Mouse (Mus musculus): ENCODE measurements around the gene Rcan3. TPM values are rescaled to one million over a fixed set of nuclear protein-coding genes. Genes with fewer than 3 reads are reported as not detected.

Gene Rcan3
- polyA plus RNA-seq, 1 experiment from 2014 or later: 17.7 TPM

- no peaks in the 10 kb centered on the region for H3K9me3 ChIP-seq (replicated peaks; ENCODE audit: control insufficient read depth, low read length)
- ATAC-seq: no peak
- 77% methylated on average over 6 of the region's 6 CpGs for WGBS
Measured at GRCm38 (mm10) chr4:135391014-135391413, 42.6 kb downstream of the Rcan3 start.

GRCm38 (mm10) chr4:135385614-135386013 is 48.0 kb downstream of the Rcan3 start:
- Histone ChIP-seq H3K4me2 (ENCODE audit: low read length) (no peak overlapping the region), H3K9me3 (replicated peaks; ENCODE audit: control insufficient read depth, low read length) (no peaks in the 10 kb centered on the region), H3K4me3 (ENCODE audit: low read depth, low read length) (no peak overlapping the region), H3K9ac (ENCODE audit: low read length) (no peak overlapping the region), H3K27ac (ENCODE audit: low read depth, low read length) (no peak overlapping the region), H3K36me3 (ENCODE audit: control insufficient read depth, insufficient read depth, low read length) (no peaks in the 10 kb centered on the region), H3K27me3 (replicated peaks; ENCODE audit: control insufficient read depth, insufficient read depth, low read length) (no peaks in the 10 kb centered on the region), H3K4me1 (ENCODE audit: control insufficient read depth, insufficient read depth, low read length) (no peaks in the 10 kb centered on the region)
- WGBS: 45% methylated on average over 10 of the region's 10 CpGs
- ATAC-seq (no peak; the same call in 1 of the 2 replicates), DNase-seq (ENCODE audit: low spot score) (no peak)

More at GRCm38 (mm10) chr4:135391014-135391413, 42.6 kb downstream of the Rcan3 start:
- no peaks in the 10 kb centered on the region for H3K36me3 ChIP-seq (ENCODE audit: control insufficient read depth, insufficient read depth, low read length)
- no peak overlapping the region for H3K4me3 ChIP-seq (ENCODE audit: low read depth, low read length)
- H3K27me3 ChIP-seq (replicated peaks; ENCODE audit: control insufficient read depth, insufficient read depth, low read length): no peaks in the 10 kb centered on the region
- no peak for DNase-seq (ENCODE audit: low spot score)
- H3K27ac ChIP-seq (ENCODE audit: low read depth, low read length): no peak overlapping the region
- no peaks in the 10 kb centered on the region for H3K4me1 ChIP-seq (ENCODE audit: control insufficient read depth, insufficient read depth, low read length)
- H3K9ac ChIP-seq (ENCODE audit: low read length): no peak overlapping the region
- no peak overlapping the region for H3K4me2 ChIP-seq (ENCODE audit: low read length)

DNA sequence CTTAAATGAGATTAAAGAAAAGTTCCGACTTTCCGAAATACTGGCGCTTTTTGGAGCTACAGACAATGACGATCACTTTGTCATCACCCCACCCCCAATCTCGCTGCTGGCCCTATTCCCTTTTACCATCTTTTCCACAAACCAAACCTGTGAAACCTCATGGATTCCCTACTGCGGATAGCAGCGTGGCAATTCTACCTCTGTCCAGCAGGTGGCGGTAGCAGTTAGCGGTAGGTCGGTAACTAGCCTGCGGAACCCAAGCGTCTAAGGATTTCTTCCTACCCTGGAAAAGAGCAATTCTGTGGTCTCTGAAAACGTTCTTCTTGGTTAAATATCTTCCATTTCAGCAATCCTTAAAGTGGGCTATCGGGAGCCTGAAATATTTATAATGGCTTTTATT is 51.3 kb downstream of the Rcan3 start:
- no peak overlapping the region for H3K9ac ChIP-seq (ENCODE audit: low read length)
- H3K36me3 ChIP-seq (ENCODE audit: control insufficient read depth, insufficient read depth, low read length): no peaks in the 10 kb centered on the region
- no peak overlapping the region for H3K27ac ChIP-seq (ENCODE audit: low read depth, low read length)
- ATAC-seq: no peak
- 4% methylated on average over 14 of the region's 14 CpGs for WGBS
- DNase-seq (ENCODE audit: low spot score): peak; percentile 92
- H3K9me3 ChIP-seq (replicated peaks; ENCODE audit: control insufficient read depth, low read length): no peaks in the 10 kb centered on the region
- no peaks in the 10 kb centered on the region for H3K4me1 ChIP-seq (ENCODE audit: control insufficient read depth, insufficient read depth, low read length)
- no peaks in the 10 kb centered on the region for H3K27me3 ChIP-seq (replicated peaks; ENCODE audit: control insufficient read depth, insufficient read depth, low read length)
- H3K4me3 ChIP-seq (ENCODE audit: low read depth, low read length): no peak overlapping the region
- H3K4me2 ChIP-seq (ENCODE audit: low read length): no peak overlapping the region

DNA sequence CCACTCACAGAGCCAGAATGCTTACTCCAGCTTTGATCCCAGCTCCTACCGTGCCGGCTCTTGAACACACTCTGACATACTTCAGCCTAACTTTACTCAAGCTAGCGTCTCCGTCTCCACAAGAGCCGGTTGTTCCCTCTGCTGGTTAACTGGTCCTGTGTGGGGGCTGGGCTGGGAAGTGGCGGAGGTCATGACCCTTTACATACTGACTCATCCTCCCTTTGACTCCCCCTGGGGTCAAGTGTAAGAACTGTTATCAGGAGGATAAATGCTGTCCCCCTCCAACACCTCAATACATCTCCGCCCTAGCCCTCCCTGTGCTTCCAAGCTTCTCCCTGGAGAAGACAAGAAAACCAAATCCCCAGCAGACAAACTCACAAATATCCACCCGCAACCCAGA is 52.3 kb downstream of the Rcan3 start:
- no peak for ATAC-seq
- H3K4me2 ChIP-seq (ENCODE audit: low read length): no peak overlapping the region
- no peaks in the 10 kb centered on the region for H3K4me1 ChIP-seq (ENCODE audit: control insufficient read depth, insufficient read depth, low read length)
- WGBS: 62% methylated on average over 8 of the region's 8 CpGs
- H3K27me3 ChIP-seq (replicated peaks; ENCODE audit: control insufficient read depth, insufficient read depth, low read length): no peaks in the 10 kb centered on the region
- no peak overlapping the region for H3K9ac ChIP-seq (ENCODE audit: low read length)
- H3K36me3 ChIP-seq (ENCODE audit: control insufficient read depth, insufficient read depth, low read length): no peaks in the 10 kb centered on the region
- no peak for DNase-seq (ENCODE audit: low spot score)
- H3K9me3 ChIP-seq (replicated peaks; ENCODE audit: control insufficient read depth, low read length): no peaks in the 10 kb centered on the region
- H3K4me3 ChIP-seq (ENCODE audit: low read depth, low read length): no peak overlapping the region
- no peak overlapping the region for H3K27ac ChIP-seq (ENCODE audit: low read depth, low read length)

- Histone ChIP-seq H3K27me3 (replicated peaks; ENCODE audit: control insufficient read depth, insufficient read depth, low read length) (no peaks in the 10 kb centered on the region), H3K4me1 (ENCODE audit: control insufficient read depth, insufficient read depth, low read length) (no peaks in the 10 kb centered on the region), H3K9me3 (replicated peaks; ENCODE audit: control insufficient read depth, low read length) (peaks cover 3% of the 10 kb centered on the region; the same call in 1 of the 2 replicates), H3K9ac (ENCODE audit: low read length) (no peak overlapping the region), H3K4me3 (ENCODE audit: low read depth, low read length) (no peak overlapping the region), H3K27ac (ENCODE audit: low read depth, low read length) (no peak overlapping the region), H3K36me3 (ENCODE audit: control insufficient read depth, insufficient read depth, low read length) (no peaks in the 10 kb centered on the region), H3K4me2 (ENCODE audit: low read length) (no peak overlapping the region)
- ATAC-seq: no peak
- DNase-seq (ENCODE audit: low spot score): no peak
- WGBS: 84% methylated on average over 11 of the region's 11 CpGs
Measured at GRCm38 (mm10) chr4:135377241-135377640, 56.4 kb downstream of the Rcan3 start.

- Histone ChIP-seq H3K9me3 (replicated peaks; ENCODE audit: control insufficient read depth, low read length) (peaks cover 3% of the 10 kb centered on the region; the same call in 1 of the 2 replicates), H3K27ac (ENCODE audit: low read depth, low read length) (no peak overlapping the region), H3K4me2 (ENCODE audit: low read length) (no peak overlapping the region), H3K9ac (ENCODE audit: low read length) (no peak overlapping the region), H3K4me1 (ENCODE audit: control insufficient read depth, insufficient read depth, low read length) (no peaks in the 10 kb centered on the region), H3K27me3 (replicated peaks; ENCODE audit: control insufficient read depth, insufficient read depth, low read length) (no peaks in the 10 kb centered on the region), H3K4me3 (ENCODE audit: low read depth, low read length) (no peak overlapping the region), H3K36me3 (ENCODE audit: control insufficient read depth, insufficient read depth, low read length) (no peaks in the 10 kb centered on the region)
- ATAC-seq (no peak), DNase-seq (ENCODE audit: low spot score) (no peak)
- 64% methylated on average over 3 of the region's 3 CpGs for WGBS
Measured at GRCm38 (mm10) chr4:135375444-135375843, 58.2 kb downstream of the Rcan3 start.

DNA sequence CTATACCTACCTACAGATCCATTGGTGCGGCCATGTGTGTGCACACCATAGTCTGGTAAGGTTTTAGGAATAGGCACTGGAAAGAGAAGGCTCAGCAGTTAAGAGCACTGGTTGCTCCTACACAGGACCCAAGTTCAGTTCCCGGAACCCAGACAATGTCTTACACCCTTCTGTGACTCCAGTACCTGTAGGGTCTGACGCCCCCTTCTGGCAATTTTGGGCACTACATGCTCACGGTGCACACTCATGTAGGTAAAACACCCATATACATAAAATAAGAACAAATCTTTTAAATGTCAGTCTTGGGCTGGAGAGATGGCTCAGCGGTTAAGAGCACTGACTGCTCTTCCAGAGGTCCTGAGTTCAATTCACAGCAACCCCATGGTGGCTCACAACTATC is 60.4 kb downstream of the Rcan3 start:
- 79% methylated on average over 5 of the region's 5 CpGs for WGBS
- H3K4me3 ChIP-seq (ENCODE audit: low read depth, low read length): no peak overlapping the region
- H3K9ac ChIP-seq (ENCODE audit: low read length): no peak overlapping the region
- no peak overlapping the region for H3K27ac ChIP-seq (ENCODE audit: low read depth, low read length)
- H3K9me3 ChIP-seq (replicated peaks; ENCODE audit: control insufficient read depth, low read length): peaks cover 3% of the 10 kb centered on the region; the same call in 1 of the 2 replicates
- ATAC-seq (no peak), DNase-seq (ENCODE audit: low spot score) (no peak)
- no peak overlapping the region for H3K4me2 ChIP-seq (ENCODE audit: low read length)
- H3K4me1 ChIP-seq (ENCODE audit: control insufficient read depth, insufficient read depth, low read length): no peaks in the 10 kb centered on the region
- no peaks in the 10 kb centered on the region for H3K27me3 ChIP-seq (replicated peaks; ENCODE audit: control insufficient read depth, insufficient read depth, low read length)
- H3K36me3 ChIP-seq (ENCODE audit: control insufficient read depth, insufficient read depth, low read length): no peaks in the 10 kb centered on the region

- Histone ChIP-seq H3K27ac (ENCODE audit: low read depth, low read length) (no peak overlapping the region), H3K27me3 (replicated peaks; ENCODE audit: control insufficient read depth, insufficient read depth, low read length) (no peaks in the 10 kb centered on the region), H3K4me2 (ENCODE audit: low read length) (no peak overlapping the region), H3K9ac (ENCODE audit: low read length) (no peak overlapping the region), H3K4me1 (ENCODE audit: control insufficient read depth, insufficient read depth, low read length) (no peaks in the 10 kb centered on the region), H3K36me3 (ENCODE audit: control insufficient read depth, insufficient read depth, low read length) (no peaks in the 10 kb centered on the region), H3K9me3 (replicated peaks; ENCODE audit: control insufficient read depth, low read length) (peaks cover 2% of the 10 kb centered on the region; the same call in 1 of the 2 replicates), H3K4me3 (ENCODE audit: low read depth, low read length) (no peak overlapping the region)
- no peak for DNase-seq (ENCODE audit: low spot score)
- 76% methylated on average over 11 of the region's 11 CpGs for WGBS
- no peak for ATAC-seq
Measured at GRCm38 (mm10) chr4:135370372-135370771, 63.3 kb downstream of the Rcan3 start.

DNA sequence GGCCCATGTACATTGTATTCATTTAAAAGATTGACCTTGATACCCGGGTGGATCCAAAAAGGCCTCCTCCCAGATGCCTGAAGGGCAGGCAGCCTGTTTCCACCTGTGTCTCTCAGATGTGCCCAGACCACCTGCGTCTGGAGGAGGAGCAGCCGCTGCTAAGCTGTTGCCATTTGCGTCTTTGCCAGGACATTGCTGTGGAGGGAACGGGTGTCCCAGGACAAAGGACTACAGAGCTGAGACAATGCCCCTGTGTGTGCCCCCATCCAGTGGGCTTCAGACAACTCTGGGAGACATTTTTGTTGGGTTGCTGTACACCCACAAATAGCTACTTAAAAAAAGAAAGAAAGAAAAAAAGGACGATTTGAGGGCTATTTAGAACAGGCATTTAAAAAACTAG is 70.8 kb downstream of the Rcan3 start:
- Histone ChIP-seq H3K4me2 (ENCODE audit: low read length) (no peak overlapping the region), H3K4me1 (ENCODE audit: control insufficient read depth, insufficient read depth, low read length) (no peaks in the 10 kb centered on the region), H3K27ac (ENCODE audit: low read depth, low read length) (no peak overlapping the region), H3K4me3 (ENCODE audit: low read depth, low read length) (no peak overlapping the region), H3K9me3 (replicated peaks; ENCODE audit: control insufficient read depth, low read length) (no peaks in the 10 kb centered on the region), H3K9ac (ENCODE audit: low read length) (no peak overlapping the region), H3K27me3 (replicated peaks; ENCODE audit: control insufficient read depth, insufficient read depth, low read length) (no peaks in the 10 kb centered on the region), H3K36me3 (ENCODE audit: control insufficient read depth, insufficient read depth, low read length) (no peaks in the 10 kb centered on the region)
- 22% methylated on average over 6 of the region's 6 CpGs for WGBS
- DNase-seq (ENCODE audit: low spot score): no peak
- ATAC-seq: no peak

Data from forebrain, embryonic 14.5 days (tissue).